Mouse (Mus musculus) midbrain, postnatal 0 days (tissue): ENCODE measurements at regions not wholly inside any gene's neighbourhood (a gene's known extent, or its start where the extent isn't known, plus 50 kb on each side); places are given as distances from the start of the nearest gene placed in this dataset.

ENCODE experiments used
- ATAC-seq: fragments of 200-750 bp; cut with Nextera tagmentation; 2 replicates; pipeline ENCODE4 v1.8.0; 2017; ENCODE audit warnings: moderate number of reproducible peaks, mild to moderate bottlenecking, moderate TSS enrichment, moderate library complexity; ENCODE audit not compliant: low FRiP score
- DNase-seq: peaks from one replicate; pipeline ENCODE4 v3.0.0-alpha.2; 2015; ENCODE audit warnings: low spot score
- H3K27ac ChIP-seq: fragments of 300-500 bp; sonication (generic); 2 replicates; pipeline ENCODE4 v1.5.1; 2014; ENCODE audit warnings: low read depth, mild to moderate bottlenecking, low read length, mixed read lengths
- H3K27me3 ChIP-seq: fragments of 300-500 bp; sonication (generic); 2 replicates; pipeline ENCODE4 v1.6.1; 2014; ENCODE audit warnings: low read length, control low read depth, mixed read lengths; ENCODE audit not compliant: insufficient read depth
- H3K36me3 ChIP-seq: fragments of 300-500 bp; sonication (generic); 2 replicates; pipeline ENCODE4 v1.6.1; 2014; ENCODE audit warnings: low read length, control low read depth, mixed read lengths; ENCODE audit not compliant: insufficient read depth
- H3K4me1 ChIP-seq: fragments of 300-500 bp; sonication (generic); 2 replicates; pipeline ENCODE4 v1.6.1; 2014; ENCODE audit warnings: mild to moderate bottlenecking, control low read depth, antibody characterized with exemption, low read length, mixed read lengths; ENCODE audit not compliant: insufficient read depth
- H3K4me2 ChIP-seq: fragments of 300-500 bp; sonication (generic); 2 replicates; pipeline ENCODE4 v1.6.1; 2014; ENCODE audit warnings: low read depth, mild to moderate bottlenecking, low read length, mixed read lengths; ENCODE audit not compliant: poor library complexity, severe bottlenecking
- H3K4me3 ChIP-seq: fragments of 300-500 bp; sonication (generic); 2 replicates; pipeline ENCODE4 v1.5.1; 2014; ENCODE audit warnings: low read depth, mild to moderate bottlenecking, low read length, moderate library complexity
- H3K9ac ChIP-seq: fragments of 300-500 bp; sonication (generic); replicated peaks from 2 replicates; pipeline ENCODE4 v1.6.1; 2014; ENCODE audit warnings: mild to moderate bottlenecking, low read length, moderate library complexity, mixed read lengths; ENCODE audit not compliant: poor library complexity, severe bottlenecking
- H3K9me3 ChIP-seq: fragments of 300-500 bp; sonication (generic); 2 replicates; pipeline ENCODE4 v1.6.1; 2016; ENCODE audit warnings: low read length, control low read depth
- CTCF ChIP-seq: IDR thresholded peaks from 2 replicates; pipeline ENCODE4 v1.5.1; 2016; ENCODE audit warnings: antibody characterized with exemption, mild to moderate bottlenecking
- WGBS: fragments of 180-500 bp; shearing (Covaris S2); extraction: QIAGEN DNeasy Blood & Tissue Kit; methylation state at CpG from one replicate; pipeline ENCODE4 v1.1.7; 2014; 5-methylcytosine and 5-hydroxymethylcytosine counted together

DNA sequence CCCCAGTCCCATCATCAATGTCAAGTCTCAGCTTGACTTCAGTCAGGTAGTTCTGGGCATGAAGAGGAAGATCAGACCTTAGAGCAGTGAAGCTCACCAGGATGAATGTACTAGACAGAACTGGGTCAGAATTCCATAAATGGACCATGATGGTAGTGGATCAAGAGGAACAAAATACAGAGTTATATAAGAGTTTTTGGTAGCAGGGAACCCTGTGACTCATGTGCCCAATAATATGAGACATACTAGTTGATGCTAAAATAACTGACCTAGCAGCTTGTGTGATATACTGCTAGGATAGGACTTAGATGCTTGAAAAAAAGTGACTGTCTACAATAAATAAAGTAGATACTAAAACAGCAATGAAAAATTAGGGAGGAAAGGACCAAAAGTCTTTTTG is 225.6 kb downstream of the Nuak1 start:
- H3K27me3 ChIP-seq, result no peaks in the 10 kb centered on the region
- no peaks in the 10 kb centered on the region for H3K4me1 ChIP-seq
- no peaks in the 10 kb centered on the region for H3K9me3 ChIP-seq
- no peak overlapping the region for H3K4me3 ChIP-seq
- DNase-seq (no peak), ATAC-seq (no peak)
- H3K36me3 ChIP-seq, result no peaks in the 10 kb centered on the region
- H3K27ac ChIP-seq, result no peak overlapping the region
- no peak overlapping the region for H3K9ac ChIP-seq
- no peak overlapping the region for H3K4me2 ChIP-seq
- no peak for TF ChIP-seq CTCF

DNA sequence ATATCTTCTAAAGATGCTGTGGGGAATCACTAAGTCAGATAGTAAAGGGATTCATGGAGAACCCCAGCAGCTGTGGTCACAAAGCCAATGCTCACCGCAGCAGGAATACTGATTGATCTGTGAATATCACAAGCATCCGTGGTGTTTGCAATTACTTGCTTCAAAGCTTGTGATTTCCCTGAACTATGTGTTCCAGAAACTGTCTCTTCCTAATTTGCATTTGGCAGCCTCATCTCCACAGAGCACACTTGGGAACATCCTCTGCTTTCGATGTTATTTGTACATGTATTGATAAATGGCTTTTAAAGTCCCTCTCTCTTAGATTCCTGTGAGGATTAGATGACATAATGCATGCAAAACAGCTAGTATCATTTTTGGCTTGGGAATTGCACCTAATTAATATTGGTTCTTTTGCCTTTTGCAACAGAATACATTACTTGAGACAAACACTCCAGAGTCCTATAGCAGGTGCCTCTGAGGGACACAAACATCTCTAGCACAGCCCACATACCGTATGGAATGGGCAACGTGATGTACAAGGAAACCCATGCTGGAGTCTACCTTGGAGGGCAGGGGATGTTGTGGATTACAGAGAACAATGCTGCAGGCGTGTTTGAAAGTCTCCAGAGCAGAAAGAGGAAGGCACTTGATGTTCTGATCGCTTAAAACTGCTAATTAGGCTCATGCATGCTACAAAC is 211.0 kb downstream of the Nuak1 start:
- DNase-seq, result peak; percentile 26
- H3K36me3 ChIP-seq, result no peaks in the 10 kb centered on the region

DNA sequence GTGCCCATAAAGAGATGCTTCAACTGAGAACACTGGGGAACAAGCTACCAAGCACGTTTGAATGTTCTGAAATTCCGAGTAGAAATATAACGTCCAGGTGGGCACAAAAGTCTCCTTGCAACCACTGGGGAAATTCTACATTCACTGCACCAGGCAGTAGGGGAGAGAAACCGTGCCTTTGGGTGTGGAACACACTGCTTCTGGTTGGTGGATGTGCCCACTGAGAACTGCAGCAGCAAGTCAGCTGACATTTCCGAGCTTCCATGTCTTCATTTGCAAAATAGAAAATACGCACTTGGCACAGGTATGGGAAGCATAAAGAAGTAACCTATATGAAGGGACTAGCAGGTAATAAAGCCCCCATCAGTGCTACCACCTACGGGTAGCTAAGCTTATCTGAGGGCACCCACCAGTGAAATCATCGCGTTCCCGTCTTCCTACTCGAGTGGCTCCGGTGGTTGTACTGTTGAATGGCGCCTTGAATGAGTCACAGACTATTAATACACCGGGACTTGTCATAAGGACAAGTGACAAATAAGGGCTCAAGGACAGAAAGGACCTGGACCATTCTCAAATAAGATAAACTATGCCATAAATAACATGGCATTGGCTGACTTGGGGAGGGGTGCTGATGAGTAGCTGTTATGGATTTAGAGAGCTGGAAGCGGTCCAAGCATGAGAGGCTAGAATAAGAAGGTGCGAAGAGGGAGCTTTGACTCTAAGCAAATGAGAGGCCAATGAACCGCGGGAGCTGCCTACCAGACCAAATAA is 210.2 kb downstream of the Nuak1 start:
- Histone ChIP-seq H3K4me3 (no peak overlapping the region), H3K36me3 (no peaks in the 10 kb centered on the region), H3K9ac (no peak overlapping the region), H3K4me1 (no peaks in the 10 kb centered on the region), H3K27ac (no peak overlapping the region), H3K4me2 (no peak overlapping the region), H3K9me3 (no peaks in the 10 kb centered on the region), H3K27me3 (no peaks in the 10 kb centered on the region)
- ATAC-seq (no peak), DNase-seq (no peak)
- no peak for TF ChIP-seq CTCF
- WGBS, result 84% methylated on average over 18 of the region's 18 CpGs

More for the DNA sequence above, 211.0 kb downstream of the Nuak1 start:
- Histone ChIP-seq H3K27me3 (no peaks in the 10 kb centered on the region), H3K4me2 (no peak overlapping the region), H3K27ac (no peak overlapping the region), H3K9ac (no peak overlapping the region), H3K4me1 (no peaks in the 10 kb centered on the region), H3K4me3 (no peak overlapping the region), H3K9me3 (no peaks in the 10 kb centered on the region)
- no peak for TF ChIP-seq CTCF
- 58% methylated on average over 7 of the region's 7 CpGs for WGBS
- ATAC-seq, result no peak

DNA sequence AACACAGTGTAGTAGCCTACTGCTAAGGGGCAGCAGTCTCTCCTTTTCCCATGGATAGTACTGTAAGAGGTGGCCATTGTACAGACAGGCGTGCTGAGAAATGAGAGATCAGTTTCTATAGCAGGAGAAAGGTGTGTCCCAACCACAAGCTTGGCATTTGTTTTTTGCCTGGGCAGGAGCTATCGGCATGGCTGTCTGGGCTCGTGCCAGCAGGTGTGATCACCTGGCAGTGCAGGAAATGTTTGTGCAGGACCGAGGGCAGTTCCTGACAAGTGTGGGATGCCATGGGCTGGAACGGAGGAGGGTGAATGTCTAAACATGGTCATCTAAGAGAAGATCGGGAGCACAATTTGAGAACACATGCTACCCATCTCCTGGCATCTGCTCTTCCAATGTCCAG is 205.4 kb downstream of the Nuak1 start:
- H3K4me2 ChIP-seq, result no peak overlapping the region
- ATAC-seq (no peak), DNase-seq (no peak)
- H3K9ac ChIP-seq, result no peak overlapping the region
- no peak overlapping the region for H3K27ac ChIP-seq
- no peak overlapping the region for H3K4me3 ChIP-seq
- no peak for TF ChIP-seq CTCF
- H3K9me3 ChIP-seq, result no peaks in the 10 kb centered on the region
- 98% methylated on average over 6 of the region's 6 CpGs for WGBS
- H3K27me3 ChIP-seq, result no peaks in the 10 kb centered on the region
- H3K4me1 ChIP-seq, result no peaks in the 10 kb centered on the region
- H3K36me3 ChIP-seq, result no peaks in the 10 kb centered on the region

DNA sequence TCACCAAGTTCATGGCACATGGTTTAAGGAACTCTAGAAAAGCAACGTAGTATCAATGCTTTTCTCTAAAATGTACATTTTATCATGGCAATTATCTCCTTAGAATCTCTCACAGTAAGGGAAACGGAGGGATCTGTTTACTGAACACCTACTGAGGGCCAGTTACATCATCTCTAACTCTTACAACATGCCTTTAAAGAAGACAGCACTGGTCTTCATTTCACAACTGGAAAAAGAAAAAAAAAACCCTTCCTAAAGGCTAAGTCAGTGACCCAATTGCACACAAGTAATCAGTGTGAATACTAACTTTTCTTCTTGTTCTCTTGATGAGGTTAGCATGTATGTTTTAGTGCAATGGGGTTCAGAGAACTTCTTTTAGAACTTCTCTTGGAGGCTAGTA is 204.2 kb downstream of the Nuak1 start:
- Histone ChIP-seq H3K9me3 (no peaks in the 10 kb centered on the region), H3K27ac (no peak overlapping the region), H3K4me1 (no peaks in the 10 kb centered on the region), H3K9ac (no peak overlapping the region), H3K4me2 (no peak overlapping the region), H3K36me3 (no peaks in the 10 kb centered on the region), H3K27me3 (no peaks in the 10 kb centered on the region), H3K4me3 (no peak overlapping the region)
- 76% methylated on average over 2 of the region's 2 CpGs for WGBS
- ATAC-seq, result no peak
- TF ChIP-seq CTCF, result no peak
- DNase-seq, result no peak

DNA sequence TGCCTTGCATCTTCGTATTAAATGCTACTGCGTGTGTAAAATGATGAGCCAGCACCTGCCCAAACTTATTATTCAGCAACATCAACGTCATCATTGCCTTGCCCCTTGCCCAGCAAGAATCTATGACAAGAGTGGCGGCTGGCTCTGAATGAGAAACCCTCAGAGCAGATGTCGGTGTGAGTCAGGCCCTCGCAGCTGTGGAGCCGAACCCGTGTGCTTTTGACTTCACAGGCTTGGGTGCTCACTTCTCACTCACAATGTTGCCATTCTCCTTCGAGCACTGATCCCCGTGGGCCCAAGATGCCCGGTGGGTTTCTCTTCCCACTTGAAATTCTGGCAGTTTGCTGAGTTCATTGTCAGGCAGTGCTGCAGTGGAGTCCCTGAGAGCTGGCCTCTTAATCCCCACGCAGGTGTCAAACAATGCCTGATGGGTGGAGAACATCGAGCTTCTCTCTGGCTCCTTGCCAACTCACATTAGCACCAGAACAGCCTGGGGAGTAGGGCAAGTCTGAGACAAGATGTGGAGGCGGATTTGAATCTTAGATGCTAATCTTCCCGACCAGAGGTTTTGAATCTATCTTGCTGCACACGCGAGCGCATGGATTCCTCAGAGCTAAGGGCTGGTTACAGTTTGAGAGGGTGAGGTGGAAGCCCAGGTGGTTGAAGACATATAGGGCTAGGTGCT is 202.0 kb downstream of the Nuak1 start:
- TF ChIP-seq CTCF, result no peak
- 29% methylated on average over 18 of the region's 18 CpGs for WGBS
- ATAC-seq, result no peak

More for the DNA sequence above, 202.0 kb downstream of the Nuak1 start:
- DNase-seq, result peak; percentile 57
- H3K4me1 ChIP-seq, result no peaks in the 10 kb centered on the region
- H3K4me3 ChIP-seq, result no peak overlapping the region
- no peaks in the 10 kb centered on the region for H3K36me3 ChIP-seq
- peaks cover 4% of the 10 kb centered on the region; the same call in 1 of the 2 replicates for H3K9me3 ChIP-seq
- H3K27ac ChIP-seq, result no peak overlapping the region
- no peak overlapping the region for H3K4me2 ChIP-seq
- H3K27me3 ChIP-seq, result no peaks in the 10 kb centered on the region
- H3K9ac ChIP-seq, result no peak overlapping the region
